Mouse (Mus musculus): ENCODE measurements around the gene Fam187b.

DNA sequence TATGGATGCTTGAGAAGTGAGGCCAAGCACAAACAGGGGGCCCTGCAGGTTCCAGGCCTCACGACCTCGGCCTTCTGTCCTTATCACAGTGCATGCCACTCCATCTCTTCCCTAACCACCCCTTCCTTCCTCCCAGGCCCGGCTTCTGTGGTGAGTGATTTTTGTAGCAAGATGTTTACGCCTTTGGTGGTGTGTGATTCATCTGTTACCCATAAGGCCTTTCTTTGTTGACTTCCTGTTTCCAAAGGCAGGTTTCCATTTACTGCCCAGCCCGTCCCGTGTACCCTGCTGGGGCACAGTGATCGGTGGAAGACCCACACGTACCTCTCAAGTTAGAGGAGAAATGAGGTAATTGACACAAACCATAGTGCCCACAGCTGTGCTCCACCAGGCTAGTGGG is 29.1 kb downstream of the Fam187b start:
- TF ChIP-seq POLR2A (IDR thresholded peaks at IDR 0.05; ENCODE audit: extremely low read depth, insufficient read depth, low read length) (no peak), CTCF (IDR thresholded peaks at IDR 0.05; ENCODE audit: extremely low read depth, insufficient read depth, low read length) (no peak)
